Mouse (Mus musculus) neural tube, embryonic 13.5 days (tissue): Measurements from ENCODE around the gene Nrk. TPM values are rescaled to one million over a fixed set of nuclear protein-coding genes. Genes with fewer than 3 reads are reported as not detected.

ENCODE experiments used
- ATAC-seq: fragments of 200-750 bp; cut with Nextera tagmentation; 2 replicates; pipeline ENCODE4 v1.8.0; 2017; ENCODE audit warnings: low read depth, mild to moderate bottlenecking, moderate TSS enrichment, moderate library complexity
- H3K27ac ChIP-seq: fragments of 300-500 bp; sonication (generic); replicated peaks from 2 replicates; pipeline ENCODE4 v1.5.1; 2015; ENCODE audit warnings: moderate library complexity, mild to moderate bottlenecking, inconsistent platforms
- H3K27me3 ChIP-seq: fragments of 300-500 bp; sonication (generic); 2 replicates; pipeline ENCODE4 v1.6.1; 2015; ENCODE audit warnings: mild to moderate bottlenecking, inconsistent platforms
- H3K36me3 ChIP-seq: fragments of 300-500 bp; sonication (generic); 2 replicates; pipeline ENCODE4 v1.6.1; 2015; ENCODE audit warnings: mild to moderate bottlenecking, inconsistent platforms
- H3K4me1 ChIP-seq: fragments of 300-500 bp; sonication (generic); replicated peaks from 2 replicates; pipeline ENCODE4 v1.6.1; 2015; ENCODE audit warnings: inconsistent platforms
- H3K4me2 ChIP-seq: fragments of 300-500 bp; sonication (generic); 2 replicates; pipeline ENCODE4 v1.6.1; 2015; ENCODE audit warnings: inconsistent platforms, mild to moderate bottlenecking, moderate library complexity
- H3K4me3 ChIP-seq: fragments of 300-500 bp; sonication (generic); 2 replicates; pipeline ENCODE4 v1.5.1; 2015; ENCODE audit warnings: mild to moderate bottlenecking, inconsistent platforms
- H3K9ac ChIP-seq: fragments of 300-500 bp; sonication (generic); 2 replicates; pipeline ENCODE4 v1.6.1; 2015; ENCODE audit warnings: moderate library complexity, mild to moderate bottlenecking, inconsistent platforms
- H3K9me3 ChIP-seq: fragments of 300-500 bp; sonication (generic); 2 replicates; pipeline ENCODE4 v1.6.1; 2016; ENCODE audit warnings: inconsistent platforms
- WGBS: fragments of 180-500 bp; shearing (Covaris S2); methylation state at CpG from one replicate; pipeline ENCODE4 v1.1.7; 2015; 5-methylcytosine and 5-hydroxymethylcytosine counted together
- polyA plus RNA-seq: library from polyadenylated mRNA; unstranded; fragments of >200 nt; fragmentation: Nextera tagmentation; extraction: Ambion mirVana; gene quantifications from 2 replicates; pipeline ENCODE4 v1.2.1, GENCODE M21; 2015

The Nrk gene
- 1.7 and 4.9 TPM in 2 replicates for polyA plus RNA-seq

DNA sequence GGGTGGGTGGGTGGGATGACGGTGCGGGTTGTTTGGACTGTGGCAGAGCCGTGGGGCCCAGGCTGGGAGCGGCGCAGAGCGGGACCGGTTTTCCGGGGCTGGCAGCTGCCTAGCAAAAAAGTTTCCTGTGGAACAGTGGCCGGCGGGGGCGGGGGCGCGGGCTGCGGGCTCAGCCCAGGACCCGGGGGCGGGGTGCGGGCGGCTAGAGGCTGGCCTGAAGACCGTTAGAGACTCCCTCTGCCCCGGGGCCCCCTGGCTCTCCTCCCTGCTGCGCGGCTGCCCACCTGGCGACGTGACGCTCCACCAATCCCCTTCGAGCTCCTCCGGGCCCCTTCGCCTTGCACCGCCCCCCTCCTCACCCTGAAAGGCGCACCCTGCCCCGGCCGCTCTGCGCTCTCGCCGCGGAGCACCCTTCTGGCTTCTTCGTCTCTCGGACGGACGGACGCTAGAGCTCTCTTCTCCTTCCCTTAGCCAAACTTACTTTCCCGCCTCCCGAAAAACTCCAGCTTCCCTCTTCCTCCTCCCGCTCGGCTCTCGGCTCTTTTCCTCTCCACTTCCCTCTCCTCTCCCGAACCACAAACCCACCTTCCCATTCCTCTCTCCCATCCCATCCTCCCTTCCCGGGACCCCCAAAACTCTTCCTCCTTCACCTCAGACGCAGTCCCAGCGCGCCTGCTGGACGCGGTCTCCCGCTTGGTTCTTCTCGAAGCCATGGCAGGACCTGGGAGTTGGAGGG, at the start of gene Nrk:
TSS of gene Nrk (plus strand) at position 390 of the 736 bp plus-strand sequence.
- Histone ChIP-seq H3K36me3 (no peaks in the 10 kb centered on the region), H3K9ac (peak within 1 kb of the TSS; percentile 54; the same call in 1 of the 2 replicates), H3K27ac (no peak within 1 kb of the TSS), H3K4me2 (peak within 1 kb of the TSS; percentile 74), H3K4me1 (0 out of 2 replicates have a peak, but pooled peaks cover 4% of the 10 kb centered on the region), H3K9me3 (no peaks in the 10 kb centered on the region), H3K27me3 (peaks cover 43% of the 10 kb centered on the region), H3K4me3 (peak within 1 kb of the TSS; percentile 43)
- 22% methylated on average over 35 of the region's 55 CpGs for WGBS
- ATAC-seq: peak; percentile 40

DNA sequence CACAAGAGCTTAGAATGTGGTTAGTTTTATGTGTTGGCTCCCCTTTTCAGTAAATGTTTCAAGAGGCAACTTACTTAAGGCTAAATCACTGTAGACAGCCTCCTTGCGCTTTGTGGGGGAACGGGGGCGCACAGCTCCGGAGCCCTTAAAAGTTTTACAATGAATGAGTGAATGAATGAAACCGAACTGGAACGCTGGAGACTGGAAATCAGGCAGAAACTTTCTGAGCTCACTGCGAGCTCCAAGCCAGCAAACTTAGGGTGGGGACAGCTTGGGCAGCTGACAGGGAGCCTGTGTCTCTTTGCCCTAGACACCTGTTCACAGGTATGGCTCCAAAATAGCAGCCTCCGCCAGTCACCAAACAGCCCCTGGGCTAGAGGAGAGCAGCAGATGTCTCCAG, 864 bp upstream of the Nrk start:
- no peak overlapping the region for H3K27ac ChIP-seq
- H3K27me3 ChIP-seq: peaks cover 43% of the 10 kb centered on the region
- 0 out of 2 replicates have a peak, but pooled peaks cover 4% of the 10 kb centered on the region for H3K4me1 ChIP-seq
- H3K9ac ChIP-seq: no peak overlapping the region
- H3K9me3 ChIP-seq: no peaks in the 10 kb centered on the region
- peak overlapping the region; percentile 43 for H3K4me3 ChIP-seq
- no peak for ATAC-seq
- no peaks in the 10 kb centered on the region for H3K36me3 ChIP-seq
- H3K4me2 ChIP-seq: peak overlapping the region; percentile 74
- 11% methylated on average over 8 of the region's 8 CpGs for WGBS

DNA sequence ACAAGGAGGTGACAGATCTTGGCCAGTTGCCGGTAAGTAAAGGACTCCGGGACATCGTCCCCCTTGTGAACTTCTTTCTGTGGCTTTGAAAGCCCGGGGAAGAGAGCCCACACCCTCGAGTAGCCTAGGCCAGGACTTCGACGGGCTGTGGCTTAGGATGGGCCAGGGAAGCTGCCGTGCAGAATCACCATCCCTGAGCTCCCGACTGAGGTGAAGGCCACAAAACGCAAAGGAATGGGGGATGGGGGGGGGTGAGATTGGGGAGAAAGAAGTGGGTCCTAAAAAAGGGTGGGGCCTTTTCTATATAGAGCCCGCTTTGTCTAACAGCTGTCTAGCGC, 516 bp downstream of the Nrk start:
- H3K9me3 ChIP-seq: no peaks in the 10 kb centered on the region
- WGBS: 32% methylated on average over 12 of the region's 12 CpGs
- H3K36me3 ChIP-seq: no peaks in the 10 kb centered on the region
- peak overlapping the region; percentile 43 for H3K4me3 ChIP-seq
- peak overlapping the region; percentile 74 for H3K4me2 ChIP-seq
- H3K4me1 ChIP-seq: 0 out of 2 replicates have a peak, but pooled peaks cover 4% of the 10 kb centered on the region
- H3K27ac ChIP-seq: no peak overlapping the region
- no peak for ATAC-seq
- H3K27me3 ChIP-seq: peaks cover 43% of the 10 kb centered on the region
- no peak overlapping the region for H3K9ac ChIP-seq

DNA sequence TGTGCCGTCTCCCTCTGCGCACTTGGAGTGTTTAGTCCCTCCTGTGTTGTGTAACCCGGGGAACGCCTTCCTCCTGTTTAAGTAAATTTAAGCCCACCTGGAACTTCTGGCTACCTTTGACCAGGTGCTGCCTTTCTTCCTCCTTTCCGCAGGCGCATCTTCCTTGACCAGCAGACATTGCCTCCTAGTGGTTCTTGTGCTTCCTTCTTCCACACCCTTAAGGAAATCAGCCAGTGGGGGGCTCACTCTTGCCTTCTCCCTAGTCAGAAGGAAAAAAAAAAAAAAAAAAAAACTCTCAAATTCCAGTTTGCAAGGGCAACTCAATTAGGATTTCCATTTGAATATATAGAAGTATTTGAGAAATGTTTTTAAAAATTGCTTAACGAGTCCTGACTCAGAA, 4.8 kb downstream of the Nrk start:
- Histone ChIP-seq H3K36me3 (no peaks in the 10 kb centered on the region), H3K9me3 (no peaks in the 10 kb centered on the region), H3K4me1 (no peaks in the 10 kb centered on the region), H3K27ac (no peak overlapping the region), H3K9ac (no peak overlapping the region), H3K4me3 (no peak overlapping the region), H3K4me2 (no peak overlapping the region), H3K27me3 (peaks cover 21% of the 10 kb centered on the region)
- no peak for ATAC-seq
- 54% methylated on average over 7 of the region's 7 CpGs for WGBS

GRCm38 (mm10) chrX:138943905-138944304, 29.7 kb downstream of the Nrk start:
- Histone ChIP-seq H3K9ac (no peak overlapping the region), H3K4me3 (no peak overlapping the region), H3K4me1 (no peaks in the 10 kb centered on the region), H3K4me2 (no peak overlapping the region), H3K27me3 (peaks cover 11% of the 10 kb centered on the region), H3K27ac (no peak overlapping the region), H3K9me3 (no peaks in the 10 kb centered on the region), H3K36me3 (no peaks in the 10 kb centered on the region)
- 90% methylated on average over 6 of the region's 6 CpGs for WGBS
- ATAC-seq: no peak

DNA sequence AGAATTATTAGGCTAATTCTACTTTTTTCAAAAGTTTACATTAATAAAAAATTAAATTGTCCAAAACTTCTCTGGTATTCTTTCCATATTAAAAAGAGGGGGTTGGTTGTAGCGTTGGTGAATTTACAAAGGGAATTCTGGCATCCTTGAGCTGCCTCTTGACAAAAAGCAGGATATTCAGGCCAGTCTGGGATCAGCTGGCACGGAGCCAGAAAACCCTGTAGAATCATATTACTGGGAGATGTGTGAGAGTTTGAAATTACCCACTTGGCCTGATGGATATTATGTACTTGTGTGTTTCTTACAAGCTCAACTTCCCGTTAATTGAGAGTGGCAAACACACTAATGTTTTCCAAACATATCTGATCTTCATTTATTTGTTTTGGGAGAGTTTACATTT, 46.5 kb downstream of the Nrk start:
- no peak for ATAC-seq
- Histone ChIP-seq H3K9me3 (no peaks in the 10 kb centered on the region), H3K4me1 (no peaks in the 10 kb centered on the region), H3K9ac (no peak overlapping the region), H3K27me3 (no peaks in the 10 kb centered on the region; the same call in 1 of the 2 replicates), H3K36me3 (no peaks in the 10 kb centered on the region), H3K4me3 (no peak overlapping the region), H3K27ac (no peak overlapping the region), H3K4me2 (no peak overlapping the region)
- WGBS: 67% methylated on average over 3 of the region's 3 CpGs

DNA sequence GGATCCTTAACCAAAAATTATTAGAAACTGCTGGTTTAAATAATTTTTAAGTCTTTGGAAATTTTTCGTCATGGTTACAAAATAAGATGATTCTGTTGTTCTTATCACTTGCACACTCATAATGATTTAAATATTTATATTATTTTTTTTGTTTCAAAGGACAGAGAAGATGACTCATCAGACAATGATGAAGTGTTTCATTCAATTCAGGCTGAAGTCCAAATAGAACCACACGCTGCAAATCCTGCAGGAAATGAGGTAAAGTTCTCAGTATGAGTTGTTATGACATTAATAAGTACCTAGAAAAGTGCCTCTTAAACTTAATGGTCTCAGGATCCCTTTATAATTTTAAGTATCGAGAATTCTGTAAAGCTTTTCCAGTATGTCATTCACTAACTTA, 64.3 kb downstream of the Nrk start:
- Histone ChIP-seq H3K4me1 (no peaks in the 10 kb centered on the region), H3K4me3 (no peak overlapping the region), H3K4me2 (no peak overlapping the region), H3K9ac (no peak overlapping the region), H3K27ac (no peak overlapping the region), H3K36me3 (no peaks in the 10 kb centered on the region), H3K9me3 (no peaks in the 10 kb centered on the region), H3K27me3 (peaks cover 5% of the 10 kb centered on the region; the same call in 1 of the 2 replicates)
- no peak for ATAC-seq
- WGBS: 76% methylated on average over 3 of the region's 3 CpGs

DNA sequence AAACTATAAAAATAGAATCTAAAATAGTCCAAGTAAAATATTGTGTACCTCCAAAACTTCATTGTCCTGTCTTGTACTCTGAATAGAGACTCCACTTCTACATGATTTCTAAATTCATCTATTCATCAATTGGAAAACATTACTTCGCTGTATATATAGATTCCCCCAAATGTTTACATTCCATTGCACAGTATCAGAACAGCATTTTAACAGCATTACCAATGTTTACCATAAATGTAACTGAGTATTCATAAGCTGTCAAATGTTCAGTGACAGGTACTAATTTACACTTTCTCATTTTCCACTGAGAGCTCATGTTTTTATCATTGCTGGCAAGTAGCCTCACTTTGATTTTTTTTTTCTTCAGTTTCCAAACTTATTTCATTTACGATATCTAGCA, 65.0 kb downstream of the Nrk start:
- WGBS: 89% methylated on average over 2 of the region's 2 CpGs
- H3K27ac ChIP-seq: no peak overlapping the region
- no peak overlapping the region for H3K4me2 ChIP-seq
- peaks cover 2% of the 10 kb centered on the region; the same call in 1 of the 2 replicates for H3K27me3 ChIP-seq
- ATAC-seq: no peak
- H3K4me3 ChIP-seq: no peak overlapping the region
- H3K4me1 ChIP-seq: no peaks in the 10 kb centered on the region
- H3K9ac ChIP-seq: no peak overlapping the region
- H3K36me3 ChIP-seq: no peaks in the 10 kb centered on the region
- no peaks in the 10 kb centered on the region for H3K9me3 ChIP-seq

DNA sequence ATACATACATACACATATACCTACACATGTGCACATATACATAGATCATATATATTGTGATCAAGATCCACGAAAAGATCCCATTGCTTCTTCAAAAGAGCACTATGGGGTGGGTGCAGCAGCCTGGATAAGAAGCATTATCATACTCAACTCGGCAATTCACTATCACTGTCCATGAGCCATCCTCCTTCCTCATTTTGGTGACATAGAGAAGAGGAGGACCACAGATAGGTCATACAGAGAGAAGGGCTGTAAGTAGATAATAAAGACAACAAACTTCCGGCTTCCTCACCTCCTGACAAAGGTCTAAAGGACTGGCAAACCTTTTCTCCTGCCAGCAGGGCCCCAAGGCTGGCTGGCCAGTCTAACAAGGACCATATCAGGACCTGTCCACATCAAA, 100.3 kb downstream of the Nrk start:
- Histone ChIP-seq H3K4me1 (no peaks in the 10 kb centered on the region), H3K27me3 (no peaks in the 10 kb centered on the region), H3K9ac (no peak overlapping the region), H3K9me3 (no peaks in the 10 kb centered on the region), H3K36me3 (no peaks in the 10 kb centered on the region), H3K4me2 (no peak overlapping the region), H3K27ac (no peak overlapping the region), H3K4me3 (no peak overlapping the region)
- 68% methylated on average over 3 of the region's 3 CpGs for WGBS
- no peak for ATAC-seq

- Histone ChIP-seq H3K9me3 (no peaks in the 10 kb centered on the region), H3K27me3 (no peaks in the 10 kb centered on the region), H3K27ac (no peak overlapping the region), H3K4me3 (no peak overlapping the region), H3K4me1 (no peaks in the 10 kb centered on the region), H3K9ac (no peak overlapping the region), H3K36me3 (no peaks in the 10 kb centered on the region), H3K4me2 (no peak overlapping the region)
- ATAC-seq: no peak
- 71% methylated on average over 1 of the region's 1 CpGs for WGBS
Observed at GRCm38 (mm10) chrX:139016540-139016939, 102.3 kb downstream of the Nrk start.

DNA sequence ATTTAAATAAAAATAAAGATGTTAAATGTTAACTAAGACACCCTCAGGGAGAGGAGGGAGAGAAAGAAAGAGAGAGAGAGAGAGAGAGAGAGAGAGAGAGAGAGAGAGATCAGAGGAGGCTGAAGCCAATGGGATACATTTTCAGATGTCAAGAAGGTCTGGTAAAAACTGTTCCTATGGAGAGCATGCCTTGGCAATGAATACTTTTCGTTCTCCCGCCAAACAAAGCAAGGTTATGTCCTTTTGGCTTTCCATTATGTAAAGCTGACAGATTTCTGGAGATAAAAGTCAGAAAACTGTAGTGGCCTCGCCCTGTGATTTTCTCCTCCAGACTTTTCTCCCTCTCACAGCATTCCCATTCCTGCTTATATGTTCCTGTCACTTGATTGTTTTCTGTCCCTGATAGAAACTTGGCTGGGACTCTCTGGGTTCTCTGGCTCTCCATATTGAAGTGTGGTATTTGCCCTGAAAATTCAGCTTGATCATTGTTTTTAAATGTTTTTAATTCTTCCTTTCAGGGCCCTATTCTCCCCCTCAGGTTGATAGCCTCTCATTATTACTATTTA, 112.4 kb downstream of the Nrk start:
- ATAC-seq: no peak
- 0 out of 2 replicates have a peak, but pooled peaks cover 3% of the 10 kb centered on the region for H3K4me1 ChIP-seq
- peaks cover 11% of the 10 kb centered on the region for H3K27me3 ChIP-seq
- H3K9me3 ChIP-seq: no peaks in the 10 kb centered on the region
- 47% methylated on average over 3 of the region's 3 CpGs for WGBS
- H3K4me2 ChIP-seq: no peak overlapping the region
- no peak overlapping the region for H3K27ac ChIP-seq
- H3K36me3 ChIP-seq: no peaks in the 10 kb centered on the region
- no peak overlapping the region for H3K4me3 ChIP-seq
- no peak overlapping the region for H3K9ac ChIP-seq

DNA sequence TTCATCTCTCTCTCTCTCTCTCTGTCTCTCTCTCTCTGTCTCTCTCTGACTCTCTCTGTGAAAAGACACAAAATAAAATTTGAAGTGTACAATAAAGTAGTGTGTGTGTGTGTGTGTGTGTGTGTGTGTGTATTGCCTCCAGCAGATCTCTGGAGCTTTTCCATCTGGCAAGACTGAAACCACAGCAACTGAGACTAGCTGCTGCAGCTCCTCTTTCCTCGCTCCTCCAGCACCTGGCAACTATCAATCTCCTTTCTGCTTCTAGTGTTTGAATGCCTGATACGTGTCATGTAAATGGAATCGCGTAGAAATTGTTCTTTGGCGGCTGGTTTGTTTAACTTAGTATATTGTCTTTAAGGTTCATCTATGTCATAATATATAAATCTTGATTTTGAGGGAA, 113.1 kb downstream of the Nrk start:
- peaks cover 11% of the 10 kb centered on the region for H3K27me3 ChIP-seq
- H3K27ac ChIP-seq: no peak overlapping the region
- H3K9ac ChIP-seq: no peak overlapping the region
- H3K9me3 ChIP-seq: no peaks in the 10 kb centered on the region
- 0 out of 2 replicates have a peak, but pooled peaks cover 3% of the 10 kb centered on the region for H3K4me1 ChIP-seq
- ATAC-seq: no peak
- 49% methylated on average over 5 of the region's 5 CpGs for WGBS
- H3K4me2 ChIP-seq: no peak overlapping the region
- no peak overlapping the region for H3K4me3 ChIP-seq
- no peaks in the 10 kb centered on the region for H3K36me3 ChIP-seq
